ENCODE assay signal across 21 mouse cellular contexts in genomic region chr11:65001729-65002128, GRCm38 (mm10). TPM values are rescaled to one million over a fixed set of nuclear protein-coding genes. Genes with fewer than 3 reads are reported as not detected.
DNase-seq lines count a peak whose midpoint lies in the region; ATAC-seq lines count a peak whose summit lies in the region.
"Had no signal": no experiment of that assay in that cellular context is flagged by ENCODE, and none has a peak within 500 bp of the region (broad histone marks: within the 10 kb centered on the region; RNA-seq: fewer than 3 reads in every experiment).

No protein-coding gene starts in this region.

- H3K36me3 ChIP-seq in heart, embryonic 12.5 days, result peaks cover 83% of the 10 kb centered on the region

- no peaks in the 10 kb centered on the region for H3K27me3 ChIP-seq in heart, embryonic 12.5 days (replicated peaks)
- H3K27me3 ChIP-seq: embryonic facial prominence, embryonic 12.5 days; limb, embryonic 15.5 days had no signal

- peaks cover 3% of the 10 kb centered on the region; the same call in 1 of the 2 replicates for H3K4me1 ChIP-seq in heart, embryonic 12.5 days (replicated peaks)
- H3K4me1 ChIP-seq: embryonic facial prominence, embryonic 12.5 days; limb, embryonic 15.5 days had no signal

- ATAC-seq in heart, embryonic 12.5 days (ENCODE audit: insufficient number of reproducible peaks, low FRiP score), result no peak
- ATAC-seq: forebrain, postnatal 0 days; inflammation-experienced regulatory T-cells, adult 6 months; midbrain, embryonic 16.5 days had no signal

- no peak overlapping the region for H3K4me2 ChIP-seq in heart, embryonic 12.5 days
- H3K4me2 ChIP-seq: embryonic facial prominence, embryonic 12.5 days; hindbrain, embryonic 14.5 days; limb, embryonic 15.5 days; lung, embryonic 14.5 days had no signal

- no peak overlapping the region for H3K27ac ChIP-seq in heart, embryonic 12.5 days (ENCODE audit: poor library complexity, severe bottlenecking)
- H3K27ac ChIP-seq: embryonic facial prominence, embryonic 12.5 days; hindbrain, embryonic 14.5 days; kidney, postnatal 0 days; limb, embryonic 15.5 days; liver, embryonic 14.5 days had no signal

- peak; percentile 93 for DNase-seq in heart, adult 11 months
- DNase-seq in cerebellum, adult 8-10 months, result peak; percentile 38
- peak; percentile 50 to 57 for DNase-seq in cerebellum, postnatal 10 days
- DNase-seq in heart, postnatal 14 days, result peak; percentile 31 to 33
- DNase-seq in urinary bladder, postnatal 10 days (ENCODE audit: low spot score), result no peak
- DNase-seq in lung, postnatal 25 days (ENCODE audit: low spot score), result no peak
- DNase-seq: adrenal gland, adult 2 months; forebrain, postnatal 0 days; kidney, adult 18-20 months; left cerebral cortex, postnatal 4 days; lung, embryonic 14.5 days; lung, postnatal 36 days; spleen, adult 18-20 months had no signal

- H3K9ac ChIP-seq in heart, embryonic 12.5 days, result no peak overlapping the region
- H3K9ac ChIP-seq: embryonic facial prominence, embryonic 12.5 days; forebrain, postnatal 0 days; hindbrain, embryonic 14.5 days; limb, embryonic 15.5 days; liver, embryonic 14.5 days; lung, embryonic 14.5 days had no signal

- intact Hi-C loops in heart, postnatal 14 days (cut with DNase I), result no loop called here

- H3K9me3 ChIP-seq in heart, embryonic 12.5 days (replicated peaks), result no peaks in the 10 kb centered on the region
- H3K9me3 ChIP-seq: embryonic facial prominence, embryonic 12.5 days; limb, embryonic 15.5 days had no signal

- H3K4me3 ChIP-seq in heart, embryonic 12.5 days, result no peak overlapping the region
- H3K4me3 ChIP-seq: embryonic facial prominence, embryonic 12.5 days; limb, embryonic 15.5 days had no signal

- WGBS in heart, embryonic 12.5 days, result 92% methylated on average over 14 of the region's 14 CpGs

RNA-seq across cellular contexts. Expression of gene Elac2, which starts 22.9 kb away (rescaled TPM):
- 25.2 and 25.7 TPM in 2 replicates for polyA plus RNA-seq in heart, embryonic 12.5 days (2016; fragmentation: Nextera tagmentation; extraction: Ambion mirVana)
- total RNA-seq in heart, postnatal 14 days (2021), result 10 to 100 TPM; 19.5 to 21.3 TPM

Comparison
In these comparisons a context has a peak if more than half of its experiments do, and no peak if none do; other contexts are left out.
1. DNase-seq: peak in heart, adult 11 months (single experiment), cerebellum, adult 8-10 months (single experiment), cerebellum, postnatal 10 days (2 of 2) and heart, postnatal 14 days (2 of 2); none in urinary bladder, postnatal 10 days (single experiment) and lung, postnatal 25 days (single experiment).